Mouse (Mus musculus): Measurements from ENCODE around the gene Gnl3l.

Gene Gnl3l

GRCm38 (mm10) chrX:151016938-151017877 is at the start of gene Gnl3l:
Gnl3l (minus strand) TSS chrX:151017322.
- DNase-seq: peak; percentile 88 to 91

- DNase-seq: peak; percentile 37 to 49
Measured at GRCm38 (mm10) chrX:151066071-151066666, 49.0 kb upstream of the Gnl3l start.

GRCm38 (mm10) chrX:151061615-151062299 is 44.6 kb upstream of the Gnl3l start:
- DNase-seq: no peak

GRCm38 (mm10) chrX:151059346-151059745 is 42.2 kb upstream of the Gnl3l start:
- DNase-seq: no peak

- DNase-seq: peak in 1 of 2 experiments; percentile 11
Measured at GRCm38 (mm10) chrX:151055559-151055958, 38.4 kb upstream of the Gnl3l start.

GRCm38 (mm10) chrX:151054489-151054888 is 37.4 kb upstream of the Gnl3l start:
- no peak for DNase-seq

- peak; percentile 22 to 29 for DNase-seq
Measured at GRCm38 (mm10) chrX:151050337-151050736, 33.2 kb upstream of the Gnl3l start.

- DNase-seq: no peak
Measured at GRCm38 (mm10) chrX:151049661-151050215, 32.6 kb upstream of the Gnl3l start.

- peak; percentile 42 for DNase-seq
Measured at GRCm38 (mm10) chrX:151047431-151048058, 30.4 kb upstream of the Gnl3l start.

GRCm38 (mm10) chrX:151046777-151047430 is 29.8 kb upstream of the Gnl3l start:
- DNase-seq: peak; percentile 92

- peak in 1 of 2 experiments; percentile 55 for DNase-seq
Measured at GRCm38 (mm10) chrX:151046321-151046720, 29.2 kb upstream of the Gnl3l start.

- no peak for DNase-seq
Measured at GRCm38 (mm10) chrX:151045850-151046249, 28.7 kb upstream of the Gnl3l start, which contains the start of gene Fgd1. Fgd1 (plus strand) TSS chrX:151046150.

GRCm38 (mm10) chrX:151041223-151041622 is 24.1 kb upstream of the Gnl3l start:
- DNase-seq: no peak

- DNase-seq: no peak
Measured at GRCm38 (mm10) chrX:151031400-151031799, 14.3 kb upstream of the Gnl3l start.

- no peak for DNase-seq
Measured at GRCm38 (mm10) chrX:151018798-151019197, 1.7 kb upstream of the Gnl3l start.

GRCm38 (mm10) chrX:151017897-151018296 is 775 bp upstream of the Gnl3l start:
- peak; percentile 36 to 44 for DNase-seq

GRCm38 (mm10) chrX:150996775-150997174 is 20.3 kb downstream of the Gnl3l start:
- no peak for DNase-seq

- DNase-seq: no peak
Measured at GRCm38 (mm10) chrX:150981621-150982020, 35.5 kb downstream of the Gnl3l start.

GRCm38 (mm10) chrX:150975424-150975823 is 41.7 kb downstream of the Gnl3l start:
- DNase-seq: no peak

- DNase-seq: no peak
Measured at GRCm38 (mm10) chrX:150963027-150963426, 54.1 kb downstream of the Gnl3l start.

- DNase-seq: no peak
Measured at GRCm38 (mm10) chrX:150960702-150961101, 56.4 kb downstream of the Gnl3l start.
